Mouse (Mus musculus) heart, embryonic 12.5 days (tissue): ENCODE data around the gene Tom1l1. TPM values are rescaled to one million over a fixed set of nuclear protein-coding genes. Genes with fewer than 3 reads are reported as not detected.

Experiments used
- ATAC-seq: fragments of 200-750 bp; cut with Nextera tagmentation; 2 replicates; pipeline ENCODE4 v1.8.0; 2017; ENCODE audit warnings: moderate TSS enrichment, moderate library complexity; ENCODE audit not compliant: insufficient number of reproducible peaks, low FRiP score
- H3K27ac ChIP-seq: fragments of 300-500 bp; sonication (generic); 2 replicates; pipeline ENCODE4 v1.5.1; 2016; ENCODE audit warnings: mild to moderate bottlenecking, moderate library complexity; ENCODE audit not compliant: poor library complexity, severe bottlenecking
- H3K27me3 ChIP-seq: fragments of 300-500 bp; sonication (generic); replicated peaks from 2 replicates; pipeline ENCODE4 v1.6.1; 2016; ENCODE audit warnings: mild to moderate bottlenecking, moderate library complexity
- H3K36me3 ChIP-seq: fragments of 300-500 bp; sonication (generic); 2 replicates; pipeline ENCODE4 v1.6.1; 2016; ENCODE audit warnings: mild to moderate bottlenecking, moderate library complexity
- H3K4me1 ChIP-seq: fragments of 300-500 bp; sonication (generic); replicated peaks from 2 replicates; pipeline ENCODE4 v1.6.1; 2016; ENCODE audit warnings: mild to moderate bottlenecking
- H3K4me2 ChIP-seq: fragments of 300-500 bp; sonication (generic); 2 replicates; pipeline ENCODE4 v1.6.1; 2016; ENCODE audit warnings: mild to moderate bottlenecking, moderate library complexity
- H3K4me3 ChIP-seq: fragments of 300-500 bp; sonication (generic); 2 replicates; pipeline ENCODE4 v1.5.1; 2016; ENCODE audit warnings: mild to moderate bottlenecking
- H3K9ac ChIP-seq: fragments of 300-500 bp; sonication (generic); 2 replicates; pipeline ENCODE4 v1.6.1; 2016; ENCODE audit warnings: mild to moderate bottlenecking, moderate library complexity
- H3K9me3 ChIP-seq: fragments of 300-500 bp; sonication (generic); replicated peaks from 2 replicates; pipeline ENCODE4 v1.6.1; 2016; ENCODE audit warnings: mild to moderate bottlenecking, moderate library complexity
- WGBS: fragments of 180-500 bp; shearing (Covaris S2); methylation state at CpG from one replicate; pipeline ENCODE4 v1.1.7; 2016; 5-methylcytosine and 5-hydroxymethylcytosine counted together
- polyA plus RNA-seq: library from polyadenylated mRNA; unstranded; fragments of >200 nt; fragmentation: Nextera tagmentation; extraction: Ambion mirVana; gene quantifications from 2 replicates; pipeline ENCODE4 v1.2.1, GENCODE M21; 2016

The Tom1l1 gene
- polyA plus RNA-seq, 1 experiment from 2014 or later: 43.6 TPM

GRCm38 (mm10) chr11:90694206-90694605 lies 6.0 kb upstream of the Tom1l1 start:
- WGBS: 64% methylated on average over 4 of the region's 4 CpGs
- ATAC-seq: no peak

GRCm38 (mm10) chr11:90690361-90690760 lies 2.2 kb upstream of the Tom1l1 start:
- WGBS: 74% methylated on average over 6 of the region's 6 CpGs
- H3K27ac ChIP-seq: no peak overlapping the region
- H3K27me3 ChIP-seq: no peaks in the 10 kb centered on the region
- H3K4me2 ChIP-seq: no peak overlapping the region
- H3K4me1 ChIP-seq: peaks cover 19% of the 10 kb centered on the region
- no peak overlapping the region for H3K4me3 ChIP-seq
- no peak for ATAC-seq
- no peaks in the 10 kb centered on the region for H3K9me3 ChIP-seq
- no peak overlapping the region for H3K9ac ChIP-seq
- no peaks in the 10 kb centered on the region for H3K36me3 ChIP-seq

More at GRCm38 (mm10) chr11:90694206-90694605, 6.0 kb upstream of the Tom1l1 start:
- H3K9ac ChIP-seq: no peak overlapping the region
- H3K27ac ChIP-seq: no peak overlapping the region
- H3K4me1 ChIP-seq: peaks cover 2% of the 10 kb centered on the region; the same call in 1 of the 2 replicates
- no peak overlapping the region for H3K4me2 ChIP-seq
- H3K9me3 ChIP-seq: no peaks in the 10 kb centered on the region
- no peaks in the 10 kb centered on the region for H3K27me3 ChIP-seq
- no peaks in the 10 kb centered on the region for H3K36me3 ChIP-seq
- H3K4me3 ChIP-seq: no peak overlapping the region

- no peak overlapping the region for H3K27ac ChIP-seq
- ATAC-seq: peak; percentile 75
- H3K4me3 ChIP-seq: peak overlapping the region; percentile 77
- peak overlapping the region; percentile 74 for H3K9ac ChIP-seq
- H3K9me3 ChIP-seq: no peaks in the 10 kb centered on the region
- peaks cover 19% of the 10 kb centered on the region for H3K36me3 ChIP-seq
- H3K4me2 ChIP-seq: peak overlapping the region; percentile 82
- H3K27me3 ChIP-seq: no peaks in the 10 kb centered on the region
- peaks cover 22% of the 10 kb centered on the region for H3K4me1 ChIP-seq
- under 1% methylated on average over 17 of the region's 17 CpGs for WGBS
Observed at GRCm38 (mm10) chr11:90687040-90687439, 1.1 kb downstream of the Tom1l1 start.

- peak; percentile 63; the same call in 1 of the 2 replicates for ATAC-seq
- H3K36me3 ChIP-seq: peaks cover 19% of the 10 kb centered on the region
- H3K4me2 ChIP-seq: peak overlapping the region; percentile 82
- H3K4me1 ChIP-seq: peaks cover 22% of the 10 kb centered on the region
- peak overlapping the region; percentile 74 for H3K9ac ChIP-seq
- WGBS: 69% methylated on average over 13 of the region's 13 CpGs
- H3K4me3 ChIP-seq: peak overlapping the region; percentile 77
- H3K27me3 ChIP-seq: no peaks in the 10 kb centered on the region
- H3K27ac ChIP-seq: no peak overlapping the region
- no peaks in the 10 kb centered on the region for H3K9me3 ChIP-seq
Observed at GRCm38 (mm10) chr11:90686287-90687025, 1.7 kb downstream of the Tom1l1 start.

- Histone ChIP-seq H3K4me2 (no peak overlapping the region), H3K4me3 (no peak overlapping the region), H3K27me3 (no peaks in the 10 kb centered on the region), H3K4me1 (peaks cover 22% of the 10 kb centered on the region), H3K9ac (no peak overlapping the region; the same call in 1 of the 2 replicates), H3K9me3 (no peaks in the 10 kb centered on the region), H3K27ac (no peak overlapping the region), H3K36me3 (peaks cover 29% of the 10 kb centered on the region)
- 78% methylated on average over 6 of the region's 6 CpGs for WGBS
- no peak for ATAC-seq
Observed at GRCm38 (mm10) chr11:90685196-90685595, 3.0 kb downstream of the Tom1l1 start.

GRCm38 (mm10) chr11:90684765-90685164 lies 3.4 kb downstream of the Tom1l1 start:
- H3K27ac ChIP-seq: no peak overlapping the region
- WGBS: 69% methylated on average over 6 of the region's 6 CpGs
- no peak for ATAC-seq
- no peak overlapping the region for H3K9ac ChIP-seq
- no peaks in the 10 kb centered on the region for H3K9me3 ChIP-seq
- H3K36me3 ChIP-seq: peaks cover 33% of the 10 kb centered on the region
- H3K4me3 ChIP-seq: no peak overlapping the region
- H3K4me1 ChIP-seq: peaks cover 22% of the 10 kb centered on the region
- H3K27me3 ChIP-seq: no peaks in the 10 kb centered on the region
- H3K4me2 ChIP-seq: no peak overlapping the region

GRCm38 (mm10) chr11:90681171-90681570 lies 7.0 kb downstream of the Tom1l1 start:
- Histone ChIP-seq H3K27ac (no peak overlapping the region), H3K9ac (no peak overlapping the region), H3K9me3 (no peaks in the 10 kb centered on the region), H3K27me3 (no peaks in the 10 kb centered on the region), H3K4me3 (no peak overlapping the region), H3K4me1 (peaks cover 29% of the 10 kb centered on the region), H3K4me2 (no peak overlapping the region), H3K36me3 (peaks cover 38% of the 10 kb centered on the region)
- ATAC-seq: no peak

- no peak for ATAC-seq
- H3K36me3 ChIP-seq: peaks cover 35% of the 10 kb centered on the region
- H3K4me3 ChIP-seq: no peak overlapping the region
- no peak overlapping the region for H3K9ac ChIP-seq
- peak overlapping the region; percentile 36; the same call in 1 of the 2 replicates for H3K4me2 ChIP-seq
- 88% methylated on average over 5 of the region's 5 CpGs for WGBS
- peaks cover 28% of the 10 kb centered on the region for H3K4me1 ChIP-seq
- H3K27me3 ChIP-seq: no peaks in the 10 kb centered on the region
- peak overlapping the region; percentile 85 for H3K27ac ChIP-seq
- no peaks in the 10 kb centered on the region for H3K9me3 ChIP-seq
Observed at GRCm38 (mm10) chr11:90678582-90678981, 9.6 kb downstream of the Tom1l1 start.

- ATAC-seq: peak; percentile 56
- WGBS: 41% methylated on average over 8 of the region's 8 CpGs
- Histone ChIP-seq H3K27me3 (no peaks in the 10 kb centered on the region), H3K9me3 (no peaks in the 10 kb centered on the region), H3K4me1 (peaks cover 28% of the 10 kb centered on the region), H3K4me2 (peak overlapping the region; percentile 36), H3K9ac (no peak overlapping the region), H3K4me3 (no peak overlapping the region), H3K36me3 (peaks cover 37% of the 10 kb centered on the region), H3K27ac (peak overlapping the region; percentile 85)
Observed at GRCm38 (mm10) chr11:90677771-90678288, 10.3 kb downstream of the Tom1l1 start.

- H3K4me1 ChIP-seq: peaks cover 28% of the 10 kb centered on the region
- no peak overlapping the region for H3K4me3 ChIP-seq
- H3K9me3 ChIP-seq: no peaks in the 10 kb centered on the region
- H3K27ac ChIP-seq: 0 out of 2 replicates have a peak overlapping the region, but pooled peaks have one; percentile 85
- WGBS: 89% methylated on average over 7 of the region's 7 CpGs
- no peaks in the 10 kb centered on the region for H3K27me3 ChIP-seq
- H3K9ac ChIP-seq: no peak overlapping the region
- peaks cover 37% of the 10 kb centered on the region for H3K36me3 ChIP-seq
- ATAC-seq: no peak
- H3K4me2 ChIP-seq: peak overlapping the region; percentile 36; the same call in 1 of the 2 replicates
Observed at GRCm38 (mm10) chr11:90677027-90677426, 11.1 kb downstream of the Tom1l1 start.

- peaks cover 28% of the 10 kb centered on the region for H3K4me1 ChIP-seq
- ATAC-seq: peak; percentile 76
- WGBS: 64% methylated on average over 5 of the region's 5 CpGs
- peak overlapping the region; percentile 11; the same call in 1 of the 2 replicates for H3K4me2 ChIP-seq
- no peaks in the 10 kb centered on the region for H3K27me3 ChIP-seq
- no peaks in the 10 kb centered on the region for H3K9me3 ChIP-seq
- no peak overlapping the region for H3K9ac ChIP-seq
- H3K4me3 ChIP-seq: no peak overlapping the region
- H3K27ac ChIP-seq: no peak overlapping the region; the same call in 1 of the 2 replicates
- peaks cover 35% of the 10 kb centered on the region for H3K36me3 ChIP-seq
Observed at GRCm38 (mm10) chr11:90675479-90676110, 12.6 kb downstream of the Tom1l1 start.
